Mouse (Mus musculus): ENCODE results near the gene Eea1.
"Not testable (repeated sequence)": the region's sequence is repeated elsewhere in the genome, so short reads cannot be mapped to it uniquely, and the experiment has no call there.

Gene Eea1

GRCm38 (mm10) chr10:96075403-96075802 lies 135.0 kb downstream of the Eea1 start:
- DNase-seq = no peak

GRCm38 (mm10) chr10:96075880-96076279 lies 135.4 kb downstream of the Eea1 start:
- no peak for DNase-seq

GRCm38 (mm10) chr10:96076461-96076860 lies 136.0 kb downstream of the Eea1 start:
- no peak for DNase-seq

GRCm38 (mm10) chr10:96077480-96078066 lies 137.1 kb downstream of the Eea1 start:
- not testable (repeated sequence) for DNase-seq

GRCm38 (mm10) chr10:96079823-96080222 lies 139.4 kb downstream of the Eea1 start:
- no peak for DNase-seq

- no peak for DNase-seq
Measured at GRCm38 (mm10) chr10:96080440-96081381, 140.3 kb downstream of the Eea1 start.

GRCm38 (mm10) chr10:96082203-96082602 lies 141.8 kb downstream of the Eea1 start:
- DNase-seq = no peak

GRCm38 (mm10) chr10:96089744-96090143 lies 149.3 kb downstream of the Eea1 start:
- DNase-seq = no peak

GRCm38 (mm10) chr10:96090388-96090787 lies 149.9 kb downstream of the Eea1 start:
- peak; percentile 79 for DNase-seq

- no peak for DNase-seq
Measured at GRCm38 (mm10) chr10:96093890-96094531, 153.6 kb downstream of the Eea1 start.

- DNase-seq = no peak
Measured at GRCm38 (mm10) chr10:96094559-96094958, 154.1 kb downstream of the Eea1 start.

All from cerebellum, adult 9-11 months (tissue).